Mouse (Mus musculus) erythroblast, embryonic 14.5 days (primary cell): ENCODE results near the gene Mfng.

Experiments
- GATA1 ChIP-seq: IDR thresholded peaks from 2 replicates; pipeline ENCODE4 v1.6.1; 2012; ENCODE audit warnings: low read length, inconsistent platforms, mixed read lengths
- TAL1 ChIP-seq: IDR thresholded peaks from 3 replicates; pipeline ENCODE4 v1.6.1; 2012; ENCODE audit warnings: low read length, inconsistent platforms, mixed read lengths

DNA sequence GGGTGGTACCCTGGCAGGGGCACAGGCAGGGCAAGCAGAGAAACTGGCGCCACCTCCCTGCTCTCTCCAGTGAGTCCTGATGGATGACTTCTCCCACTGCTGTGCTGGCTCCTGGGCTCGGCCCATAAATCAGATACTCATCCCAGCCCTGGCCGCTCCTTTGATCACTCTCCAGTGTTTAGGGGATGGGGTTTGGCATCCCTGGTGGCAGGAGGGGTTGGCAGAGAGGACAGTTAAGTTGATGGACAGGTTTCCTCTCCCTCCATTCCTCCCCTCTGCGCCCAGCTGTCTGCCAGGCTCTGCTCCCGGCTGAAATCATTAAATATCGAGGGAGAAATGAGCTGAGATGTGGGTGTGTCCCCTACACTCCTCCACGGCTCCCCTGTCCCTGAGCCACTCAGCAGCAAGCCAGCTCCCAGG, 36.6 kb downstream of the Mfng start:
- no peak for TF ChIP-seq TAL1
- TF ChIP-seq GATA1: no peak
